Mouse (Mus musculus): ENCODE results near the gene Zeb2. TPM values are rescaled to one million over a fixed set of nuclear protein-coding genes. Genes with fewer than 3 reads are reported as not detected.

Zeb2 gene
- polyA plus RNA-seq, 1 experiment, result 3.2 TPM

- no peak for TF ChIP-seq CTCF (IDR thresholded peaks at IDR 0.05; ENCODE audit: control insufficient read depth, insufficient read depth, insufficient replicate concordance, low read depth, low read length)
- H3K36me3 ChIP-seq (ENCODE audit: control insufficient read depth, insufficient read depth, low read length), result no peaks in the 10 kb centered on the region
- H3K27ac ChIP-seq (ENCODE audit: control insufficient read depth, insufficient read depth, low read depth, low read length), result no peak overlapping the region; the same call in 1 of the 2 replicates
- peaks cover 3% of the 10 kb centered on the region for H3K4me1 ChIP-seq (ENCODE audit: control insufficient read depth, insufficient read depth, low read length)
- H3K27me3 ChIP-seq (ENCODE audit: control insufficient read depth, insufficient read depth, low read length), result no peaks in the 10 kb centered on the region
- H3K4me3 ChIP-seq (ENCODE audit: control insufficient read depth, low read depth, low read length), result no peak overlapping the region
These were observed 28.0 kb downstream of the Zeb2 start for GRCm38 (mm10) chr2:45089251-45089530.

GRCm38 (mm10) chr2:45088435-45089250, 28.6 kb downstream of the Zeb2 start:
- no peak for TF ChIP-seq CTCF (IDR thresholded peaks at IDR 0.05; ENCODE audit: control insufficient read depth, insufficient read depth, insufficient replicate concordance, low read depth, low read length)
- TF ChIP-seq POLR2A (IDR thresholded peaks at IDR 0.05; ENCODE audit: control insufficient read depth, low read depth, low read length), result no peak
- Histone ChIP-seq H3K4me1 (ENCODE audit: control insufficient read depth, insufficient read depth, low read length) (peaks cover 3% of the 10 kb centered on the region), H3K27ac (ENCODE audit: control insufficient read depth, insufficient read depth, low read depth, low read length) (peak overlapping the region; percentile 42), H3K4me3 (ENCODE audit: control insufficient read depth, low read depth, low read length) (no peak overlapping the region), H3K27me3 (ENCODE audit: control insufficient read depth, insufficient read depth, low read length) (no peaks in the 10 kb centered on the region), H3K36me3 (ENCODE audit: control insufficient read depth, insufficient read depth, low read length) (no peaks in the 10 kb centered on the region)

DNA sequence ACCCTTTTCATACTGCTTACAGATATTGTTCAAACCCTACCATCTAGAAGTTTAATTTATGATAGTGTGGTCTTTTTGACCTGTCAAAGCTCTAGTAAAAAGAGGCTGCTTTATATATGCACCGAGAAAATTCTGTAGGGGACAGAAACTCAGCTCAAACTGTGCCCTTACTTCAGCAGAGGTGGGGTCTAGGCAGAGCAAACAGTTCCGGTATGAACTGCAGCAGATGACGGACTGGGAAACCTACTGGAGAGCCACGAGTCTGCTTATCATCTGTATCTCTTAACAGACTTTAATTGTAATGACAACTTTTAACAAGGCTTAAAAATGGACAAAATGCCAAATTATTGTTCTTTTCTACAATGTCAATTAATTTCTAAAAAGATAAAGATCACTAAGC, 30.0 kb downstream of the Zeb2 start:
- TF ChIP-seq CTCF (IDR thresholded peaks at IDR 0.05; ENCODE audit: control insufficient read depth, insufficient read depth, insufficient replicate concordance, low read depth, low read length), result no peak
- no peak for TF ChIP-seq POLR2A (IDR thresholded peaks at IDR 0.05; ENCODE audit: control insufficient read depth, low read depth, low read length)
- Histone ChIP-seq H3K36me3 (ENCODE audit: control insufficient read depth, insufficient read depth, low read length) (no peaks in the 10 kb centered on the region), H3K27me3 (ENCODE audit: control insufficient read depth, insufficient read depth, low read length) (no peaks in the 10 kb centered on the region), H3K4me3 (ENCODE audit: control insufficient read depth, low read depth, low read length) (no peak overlapping the region), H3K27ac (ENCODE audit: control insufficient read depth, insufficient read depth, low read depth, low read length) (no peak overlapping the region), H3K4me1 (ENCODE audit: control insufficient read depth, insufficient read depth, low read length) (peaks cover 3% of the 10 kb centered on the region)

DNA sequence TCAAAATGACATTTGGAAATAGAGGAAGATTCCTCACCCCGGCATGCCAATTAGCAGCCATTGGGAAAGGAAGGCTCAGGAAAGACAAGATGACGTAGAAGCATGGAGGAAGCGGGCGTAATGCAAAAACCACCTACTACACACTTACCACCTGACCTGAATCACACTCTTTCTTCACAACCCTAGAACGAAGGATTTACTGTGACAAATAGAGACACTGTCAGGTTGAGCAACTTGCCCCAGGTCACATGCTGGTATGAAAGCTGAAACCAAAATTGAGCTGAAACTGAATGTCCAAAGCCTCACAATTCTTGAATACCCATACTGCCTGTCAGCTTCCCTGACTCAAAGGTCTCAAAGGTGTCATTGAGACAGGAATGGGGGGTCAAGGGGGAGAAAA, 31.5 kb downstream of the Zeb2 start:
- Histone ChIP-seq H3K27ac (ENCODE audit: control insufficient read depth, insufficient read depth, low read depth, low read length) (no peak overlapping the region), H3K36me3 (ENCODE audit: control insufficient read depth, insufficient read depth, low read length) (no peaks in the 10 kb centered on the region), H3K27me3 (ENCODE audit: control insufficient read depth, insufficient read depth, low read length) (no peaks in the 10 kb centered on the region), H3K4me3 (ENCODE audit: control insufficient read depth, low read depth, low read length) (no peak overlapping the region), H3K4me1 (ENCODE audit: control insufficient read depth, insufficient read depth, low read length) (no peaks in the 10 kb centered on the region)
- no peak for TF ChIP-seq POLR2A (IDR thresholded peaks at IDR 0.05; ENCODE audit: control insufficient read depth, low read depth, low read length)
- no peak for TF ChIP-seq CTCF (IDR thresholded peaks at IDR 0.05; ENCODE audit: control insufficient read depth, insufficient read depth, insufficient replicate concordance, low read depth, low read length)

- H3K4me1 ChIP-seq (ENCODE audit: control insufficient read depth, insufficient read depth, low read length), result no peaks in the 10 kb centered on the region
- no peak overlapping the region for H3K4me3 ChIP-seq (ENCODE audit: control insufficient read depth, low read depth, low read length)
- no peaks in the 10 kb centered on the region for H3K36me3 ChIP-seq (ENCODE audit: control insufficient read depth, insufficient read depth, low read length)
- no peaks in the 10 kb centered on the region for H3K27me3 ChIP-seq (ENCODE audit: control insufficient read depth, insufficient read depth, low read length)
- no peak for TF ChIP-seq CTCF (IDR thresholded peaks at IDR 0.05; ENCODE audit: control insufficient read depth, insufficient read depth, insufficient replicate concordance, low read depth, low read length)
- H3K27ac ChIP-seq (ENCODE audit: control insufficient read depth, insufficient read depth, low read depth, low read length), result no peak overlapping the region
These were observed 34.2 kb downstream of the Zeb2 start for GRCm38 (mm10) chr2:45083042-45083441.

- no peaks in the 10 kb centered on the region for H3K36me3 ChIP-seq (ENCODE audit: control insufficient read depth, insufficient read depth, low read length)
- no peak overlapping the region for H3K27ac ChIP-seq (ENCODE audit: control insufficient read depth, insufficient read depth, low read depth, low read length)
- no peaks in the 10 kb centered on the region for H3K27me3 ChIP-seq (ENCODE audit: control insufficient read depth, insufficient read depth, low read length)
- no peaks in the 10 kb centered on the region for H3K4me1 ChIP-seq (ENCODE audit: control insufficient read depth, insufficient read depth, low read length)
- no peak overlapping the region for H3K4me3 ChIP-seq (ENCODE audit: control insufficient read depth, low read depth, low read length)
- TF ChIP-seq POLR2A (IDR thresholded peaks at IDR 0.05; ENCODE audit: control insufficient read depth, low read depth, low read length) (no peak), CTCF (IDR thresholded peaks at IDR 0.05; ENCODE audit: control insufficient read depth, insufficient read depth, insufficient replicate concordance, low read depth, low read length) (no peak)
These were observed 35.6 kb downstream of the Zeb2 start for GRCm38 (mm10) chr2:45081559-45081958.

DNA sequence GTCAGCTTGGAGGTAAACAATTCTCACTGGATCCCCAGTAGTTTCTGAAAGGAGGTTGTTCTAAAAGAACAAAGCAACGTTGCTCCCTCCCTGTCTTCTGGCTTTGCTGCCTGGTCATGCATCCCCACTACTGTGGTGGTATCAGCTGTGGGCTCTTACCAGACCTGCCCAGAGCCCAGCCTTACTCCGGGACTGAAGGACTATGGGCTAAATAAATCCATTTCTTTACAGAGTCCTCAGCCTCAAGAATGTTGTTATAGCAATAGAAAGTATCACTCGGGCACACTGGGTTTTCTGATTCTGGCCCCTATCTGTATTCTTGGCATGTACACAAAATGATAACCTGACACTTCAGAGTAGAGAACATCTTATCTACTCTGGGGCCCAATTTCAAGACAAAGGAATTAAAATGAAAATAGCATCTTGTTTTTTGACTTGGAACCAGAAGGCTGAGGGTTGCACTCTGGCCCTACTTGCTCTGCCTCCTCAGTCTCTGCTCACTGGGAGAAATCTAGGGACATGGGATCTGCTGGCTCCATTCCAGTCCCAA, 39.2 kb downstream of the Zeb2 start:
- Histone ChIP-seq H3K27ac (ENCODE audit: control insufficient read depth, insufficient read depth, low read depth, low read length) (peak overlapping the region; percentile 54), H3K4me1 (ENCODE audit: control insufficient read depth, insufficient read depth, low read length) (no peaks in the 10 kb centered on the region), H3K4me3 (ENCODE audit: control insufficient read depth, low read depth, low read length) (no peak overlapping the region), H3K27me3 (ENCODE audit: control insufficient read depth, insufficient read depth, low read length) (no peaks in the 10 kb centered on the region), H3K36me3 (ENCODE audit: control insufficient read depth, insufficient read depth, low read length) (no peaks in the 10 kb centered on the region)
- TF ChIP-seq CTCF (IDR thresholded peaks at IDR 0.05; ENCODE audit: control insufficient read depth, insufficient read depth, insufficient replicate concordance, low read depth, low read length) (no peak), POLR2A (IDR thresholded peaks at IDR 0.05; ENCODE audit: control insufficient read depth, low read depth, low read length) (no peak)

Data from testis, adult 2 months (tissue).